Mouse (Mus musculus) heart, postnatal 0 days (tissue): ENCODE measurements around the gene Mdfi. TPM values are rescaled to one million over a fixed set of nuclear protein-coding genes. Genes with fewer than 3 reads are reported as not detected.

ENCODE experiments used
- ATAC-seq: fragments of 200-750 bp; cut with Nextera tagmentation; 2 replicates; pipeline ENCODE4 v1.8.0; 2017; ENCODE audit warnings: low read depth, moderate number of reproducible peaks, moderate library complexity; ENCODE audit not compliant: insufficient read depth
- DNase-seq: peaks from one replicate; pipeline ENCODE4 v3.0.0-alpha.2; 2016; ENCODE audit warnings: low spot score
- H3K27ac ChIP-seq: fragments of 300-500 bp; sonication (generic); 2 replicates; pipeline ENCODE4 v1.5.1; 2014; ENCODE audit warnings: low read depth, mild to moderate bottlenecking
- H3K27me3 ChIP-seq: fragments of 300-500 bp; sonication (generic); 2 replicates; pipeline ENCODE4 v1.6.1; 2014; ENCODE audit warnings: low read length, mixed read lengths; ENCODE audit not compliant: control insufficient read depth, insufficient read depth
- H3K36me3 ChIP-seq: fragments of 300-500 bp; sonication (generic); replicated peaks from 2 replicates; pipeline ENCODE4 v1.6.1; 2014; ENCODE audit warnings: low read length, mixed read lengths; ENCODE audit not compliant: control insufficient read depth, insufficient read depth
- H3K4me1 ChIP-seq: fragments of 300-500 bp; sonication (generic); 2 replicates; pipeline ENCODE4 v1.6.1; 2014; ENCODE audit warnings: antibody characterized with exemption; ENCODE audit not compliant: control insufficient read depth, insufficient read depth
- H3K4me2 ChIP-seq: fragments of 300-500 bp; sonication (generic); 2 replicates; pipeline ENCODE4 v1.6.1; 2014; ENCODE audit warnings: low read depth, mild to moderate bottlenecking, low read length, moderate library complexity
- H3K4me3 ChIP-seq: fragments of 300-500 bp; sonication (generic); 2 replicates; pipeline ENCODE4 v1.5.1; 2014; ENCODE audit warnings: low read depth, low read length
- H3K9ac ChIP-seq: fragments of 300-500 bp; sonication (generic); replicated peaks from 2 replicates; pipeline ENCODE4 v1.6.1; 2014; ENCODE audit warnings: low read depth, low read length, mixed read lengths
- H3K9me3 ChIP-seq: fragments of 300-500 bp; sonication (generic); replicated peaks from 2 replicates; pipeline ENCODE4 v1.6.1; 2016; ENCODE audit warnings: low read length; ENCODE audit not compliant: control insufficient read depth
- CTCF ChIP-seq: IDR thresholded peaks from 2 replicates; pipeline ENCODE4 v1.5.1; 2016; ENCODE audit warnings: antibody characterized with exemption, control low read depth, low read depth
- EP300 ChIP-seq: IDR thresholded peaks from 2 replicates; pipeline ENCODE4 v1.6.1; 2016; ENCODE audit warnings: antibody characterized with exemption, low read depth
- WGBS: fragments of 180-500 bp; shearing (Covaris S2); extraction: QIAGEN DNeasy Blood & Tissue Kit; methylation state at CpG from one replicate; pipeline ENCODE4 v1.1.7; 2014; 5-methylcytosine and 5-hydroxymethylcytosine counted together
- polyA plus RNA-seq: library from polyadenylated mRNA; unstranded; fragments of >200 nt; fragmentation: Nextera tagmentation; extraction: Ambion mirVana; gene quantifications from 2 replicates; pipeline ENCODE4 v1.2.1, GENCODE M21; 2015
- total RNA-seq: library from RNA; depleted of rRNA; stranded (reverse); fragments of >200 nt; gene quantifications from 2 replicates; pipeline ENCODE4 v1.2.3, GENCODE M21; 2014; ENCODE audit warnings: low replicate concordance

Mdfi gene
- total and polyA plus RNA-seq, 2 experiments from 2014 or later: 6.2 to 64.6 TPM

GRCm38 (mm10) chr17:47866037-47866436 is 31.5 kb upstream of the Mdfi start:
- no peak for DNase-seq
- no peak overlapping the region for H3K4me3 ChIP-seq
- H3K27me3 ChIP-seq: no peaks in the 10 kb centered on the region
- H3K4me2 ChIP-seq: no peak overlapping the region
- H3K9ac ChIP-seq: no peak overlapping the region
- H3K27ac ChIP-seq: no peak overlapping the region
- WGBS: 66% methylated on average over 10 of the region's 10 CpGs
- H3K9me3 ChIP-seq: no peaks in the 10 kb centered on the region
- ATAC-seq: no peak
- TF ChIP-seq EP300 (no peak), CTCF (no peak)
- peaks cover 11% of the 10 kb centered on the region for H3K36me3 ChIP-seq
- no peaks in the 10 kb centered on the region for H3K4me1 ChIP-seq

DNA sequence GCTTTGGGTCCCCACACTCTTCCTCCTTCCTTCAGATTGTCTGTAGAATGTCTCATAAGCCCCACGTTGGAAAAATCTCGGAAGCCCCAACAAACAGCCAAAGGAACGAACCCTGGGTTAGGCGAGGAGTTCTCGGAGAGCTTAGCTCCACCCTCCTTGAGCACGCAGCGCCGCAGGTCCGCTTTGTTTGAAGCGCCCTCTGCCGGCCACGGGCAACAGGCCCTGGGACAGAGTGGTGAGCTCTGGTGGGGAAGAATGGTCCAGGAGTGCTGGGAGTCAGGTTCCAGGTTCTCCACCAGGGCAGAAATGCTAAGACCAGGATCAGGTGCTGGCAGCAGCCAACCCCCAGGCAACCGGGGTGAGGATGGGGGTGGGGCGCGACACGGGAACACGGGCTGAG is 30.0 kb upstream of the Mdfi start:
- Histone ChIP-seq H3K4me3 (no peak overlapping the region; the same call in 1 of the 2 replicates), H3K4me1 (no peaks in the 10 kb centered on the region), H3K9me3 (no peaks in the 10 kb centered on the region), H3K9ac (no peak overlapping the region), H3K36me3 (peaks cover 5% of the 10 kb centered on the region; the same call in 1 of the 2 replicates), H3K4me2 (peak overlapping the region; percentile 46), H3K27ac (no peak overlapping the region), H3K27me3 (no peaks in the 10 kb centered on the region)
- WGBS: 3% methylated on average over 17 of the region's 17 CpGs
- peak; percentile 86 for ATAC-seq
- DNase-seq: peak; percentile 80
- TF ChIP-seq EP300 (no peak), CTCF (peak; percentile 97)

DNA sequence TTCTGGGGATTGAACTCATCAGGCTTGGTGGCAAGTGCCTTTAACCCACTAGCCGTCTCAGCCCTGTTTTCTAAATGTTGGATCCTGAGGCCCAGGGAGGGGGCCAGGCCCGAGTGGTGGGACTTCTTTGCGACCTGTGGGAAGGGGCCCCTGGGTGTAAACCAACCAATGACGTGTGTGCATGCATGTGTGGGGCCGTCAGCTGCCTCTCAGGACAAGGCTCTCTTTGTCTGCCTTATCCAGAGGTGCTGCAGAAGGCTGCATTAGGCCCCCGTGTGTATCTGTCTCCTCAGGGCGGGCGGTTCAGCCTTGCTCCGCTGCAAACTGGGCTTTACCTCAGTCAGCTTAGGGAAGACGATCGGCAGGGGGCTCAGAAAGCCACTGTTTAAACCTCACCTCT is 28.9 kb upstream of the Mdfi start:
- no peaks in the 10 kb centered on the region for H3K9me3 ChIP-seq
- H3K4me3 ChIP-seq: no peak overlapping the region
- no peak overlapping the region for H3K27ac ChIP-seq
- TF ChIP-seq EP300 (no peak), CTCF (no peak)
- H3K36me3 ChIP-seq: peaks cover 3% of the 10 kb centered on the region; the same call in 1 of the 2 replicates
- DNase-seq (no peak), ATAC-seq (no peak)
- no peaks in the 10 kb centered on the region for H3K27me3 ChIP-seq
- no peak overlapping the region for H3K9ac ChIP-seq
- 39% methylated on average over 11 of the region's 11 CpGs for WGBS
- H3K4me1 ChIP-seq: no peaks in the 10 kb centered on the region
- H3K4me2 ChIP-seq: no peak overlapping the region

DNA sequence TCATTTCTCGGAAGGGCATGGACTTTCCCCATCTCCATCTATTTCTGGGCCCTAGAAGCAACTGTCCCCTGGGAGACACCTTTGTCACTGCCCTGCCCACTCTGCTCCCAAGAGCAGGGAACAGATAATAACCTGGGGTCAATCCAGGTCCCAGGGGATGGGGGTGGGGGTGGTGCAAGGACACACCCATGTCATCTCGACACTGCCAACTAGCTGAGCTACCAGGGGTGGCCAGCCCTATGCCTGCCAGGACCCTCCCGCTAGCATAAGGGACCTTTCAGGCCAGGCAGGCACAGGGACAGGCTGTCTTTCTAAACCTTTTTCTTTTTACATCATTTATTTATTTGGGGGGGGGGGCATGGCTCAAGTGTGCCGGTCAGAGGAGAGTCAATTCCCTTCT is 28.5 kb upstream of the Mdfi start:
- Histone ChIP-seq H3K4me3 (no peak overlapping the region), H3K36me3 (no peaks in the 10 kb centered on the region), H3K4me2 (no peak overlapping the region), H3K27ac (no peak overlapping the region), H3K4me1 (no peaks in the 10 kb centered on the region), H3K9me3 (no peaks in the 10 kb centered on the region), H3K27me3 (no peaks in the 10 kb centered on the region), H3K9ac (no peak overlapping the region)
- DNase-seq: no peak
- no peak for ATAC-seq
- no peak for TF ChIP-seq CTCF
- no peak for TF ChIP-seq EP300
- WGBS: 64% methylated on average over 4 of the region's 4 CpGs

DNA sequence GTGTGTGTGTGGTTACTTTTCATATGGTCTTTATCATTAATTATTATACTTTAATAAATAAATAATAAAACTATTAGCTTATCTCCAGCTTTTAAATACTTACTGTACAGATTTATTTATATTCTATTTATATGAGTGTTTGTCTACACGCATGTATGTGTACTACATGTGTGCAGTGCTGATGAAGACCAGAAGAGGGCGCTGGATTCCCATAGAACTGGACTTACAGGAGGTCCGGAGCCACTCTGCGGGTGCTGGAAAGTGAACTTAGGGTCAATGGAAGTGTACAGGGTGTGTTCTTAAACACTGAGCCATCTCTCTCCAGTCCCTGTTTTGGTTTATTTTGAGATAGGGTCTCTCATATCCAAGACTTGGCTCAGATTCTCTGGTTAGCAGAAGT is 21.1 kb upstream of the Mdfi start:
- Histone ChIP-seq H3K4me1 (peaks cover 17% of the 10 kb centered on the region), H3K9me3 (no peaks in the 10 kb centered on the region), H3K27me3 (no peaks in the 10 kb centered on the region), H3K4me2 (no peak overlapping the region), H3K36me3 (no peaks in the 10 kb centered on the region), H3K4me3 (no peak overlapping the region), H3K9ac (no peak overlapping the region), H3K27ac (no peak overlapping the region)
- no peak for ATAC-seq
- 77% methylated on average over 4 of the region's 4 CpGs for WGBS
- TF ChIP-seq EP300: no peak
- TF ChIP-seq CTCF: no peak
- DNase-seq: no peak

GRCm38 (mm10) chr17:47854908-47855307 is 20.4 kb upstream of the Mdfi start:
- DNase-seq: no peak
- Histone ChIP-seq H3K9me3 (no peaks in the 10 kb centered on the region), H3K36me3 (no peaks in the 10 kb centered on the region), H3K27ac (no peak overlapping the region), H3K4me3 (no peak overlapping the region), H3K9ac (no peak overlapping the region), H3K4me2 (no peak overlapping the region), H3K27me3 (no peaks in the 10 kb centered on the region), H3K4me1 (peaks cover 22% of the 10 kb centered on the region)
- no peak for ATAC-seq
- 85% methylated on average over 8 of the region's 8 CpGs for WGBS
- TF ChIP-seq CTCF: no peak
- no peak for TF ChIP-seq EP300
